In genomic region chr9:35282006-35282850, GRCm38 (mm10) we compare ENCODE assay signal across 8 mouse cellular contexts. TPM values are rescaled to one million over a fixed set of nuclear protein-coding genes. Genes with fewer than 3 reads are reported as not detected.
DNase-seq lines count a peak whose midpoint lies in the region; ATAC-seq and TF ChIP-seq lines count a peak whose summit lies in the region.

No protein-coding gene starts in this region.

- no peak; the same call in 1 of the 2 replicates for ATAC-seq in hindbrain, embryonic 12.5 days (ENCODE audit: low FRiP score)
- peak; percentile 47 for ATAC-seq in Patski
- peak; percentile 44; the same call in 1 of the 2 replicates for ATAC-seq in kidney, embryonic 14.5 days (ENCODE audit: low FRiP score, low TSS enrichment)
- ATAC-seq in lung, embryonic 16.5 days (ENCODE audit: low read depth), result peak; percentile 41; the same call in 1 of the 2 replicates

- POLR2A ChIA-PET in Patski (lab: Charles Lee), result interaction anchor here (0.6 kb wide), 2 partner anchors 27 to 134 kb away, joined by 3 to 4 read pairs; no protein-coding TSS in a partner anchor

- 22% methylated on average over 5 of the region's 5 CpGs for WGBS in hindbrain, embryonic 10.5 days
- WGBS in hindbrain, embryonic 12.5 days, result 19% methylated on average over 5 of the region's 5 CpGs
- 9% methylated on average over 5 of the region's 5 CpGs for WGBS in kidney, embryonic 14.5 days
- WGBS in lung, embryonic 16.5 days, result 7% methylated on average over 5 of the region's 5 CpGs

- TF ChIP-seq CTCF in Patski (IDR thresholded peaks at IDR 0.05), result peak; percentile 69

- H3K4me1 ChIP-seq in hindbrain, embryonic 10.5 days (replicated peaks), result peaks cover 30% of the 10 kb centered on the region
- H3K4me1 ChIP-seq in hindbrain, embryonic 12.5 days, result peaks cover 4% of the 10 kb centered on the region; the same call in 1 of the 2 replicates
- peaks cover 13% of the 10 kb centered on the region; the same call in 1 of the 2 replicates for H3K4me1 ChIP-seq in kidney, embryonic 14.5 days (ENCODE audit: control insufficient read depth, insufficient read depth, low read length)
- no peaks in the 10 kb centered on the region; the same call in 1 of the 2 replicates for H3K4me1 ChIP-seq in lung, embryonic 16.5 days (replicated peaks; ENCODE audit: control insufficient read depth, insufficient read depth, low read length)

- DNase-seq in hindbrain, embryonic 10.5 days (ENCODE audit: low spot score), result peak; percentile 47
- DNase-seq in Patski (ENCODE audit: low read depth, low spot score), result no peak
- peak; percentile 53 to 76 for DNase-seq in cerebellum, postnatal 36 days
- DNase-seq in gastrocnemius, postnatal 10 days, result peak; percentile 48
- DNase-seq in right cerebral cortex, adult 2 months (ENCODE audit: low spot score in 2 of 2), result peak; percentile 69 to 75

- no peak overlapping the region for H3K4me3 ChIP-seq in hindbrain, embryonic 10.5 days
- no peak overlapping the region for H3K4me3 ChIP-seq in hindbrain, embryonic 12.5 days
- no peak overlapping the region for H3K4me3 ChIP-seq in kidney, embryonic 14.5 days (ENCODE audit: low read length)
- no peak overlapping the region for H3K4me3 ChIP-seq in lung, embryonic 16.5 days (ENCODE audit: low read length)

- no peaks in the 10 kb centered on the region for H3K9me3 ChIP-seq in hindbrain, embryonic 10.5 days
- no peaks in the 10 kb centered on the region for H3K9me3 ChIP-seq in hindbrain, embryonic 12.5 days (replicated peaks)
- H3K9me3 ChIP-seq in kidney, embryonic 14.5 days (ENCODE audit: control insufficient read depth, low read length), result no peaks in the 10 kb centered on the region
- H3K9me3 ChIP-seq in lung, embryonic 16.5 days (ENCODE audit: control insufficient read depth, low read length), result no peaks in the 10 kb centered on the region

- H3K9ac ChIP-seq in hindbrain, embryonic 12.5 days, result no peak overlapping the region
- no peak overlapping the region for H3K9ac ChIP-seq in kidney, embryonic 14.5 days (ENCODE audit: low read depth, low read length)
- no peak overlapping the region for H3K9ac ChIP-seq in lung, embryonic 16.5 days (ENCODE audit: low read length)

- peak overlapping the region; percentile 50; the same call in 1 of the 2 replicates for H3K27ac ChIP-seq in hindbrain, embryonic 10.5 days
- H3K27ac ChIP-seq in hindbrain, embryonic 12.5 days, result no peak overlapping the region
- no peak overlapping the region for H3K27ac ChIP-seq in kidney, embryonic 14.5 days (ENCODE audit: low read depth, low read length)
- H3K27ac ChIP-seq in lung, embryonic 16.5 days (ENCODE audit: low read length), result no peak overlapping the region

- peaks cover 11% of the 10 kb centered on the region for H3K36me3 ChIP-seq in hindbrain, embryonic 10.5 days
- peaks cover 9% of the 10 kb centered on the region for H3K36me3 ChIP-seq in hindbrain, embryonic 12.5 days
- H3K36me3 ChIP-seq in kidney, embryonic 14.5 days (ENCODE audit: control insufficient read depth, insufficient read depth, low read length), result peaks cover 9% of the 10 kb centered on the region
- peaks cover 3% of the 10 kb centered on the region for H3K36me3 ChIP-seq in lung, embryonic 16.5 days (ENCODE audit: control insufficient read depth, insufficient read depth, low read length)

- CTCF ChIA-PET in Patski (lab: Charles Lee), result interaction anchor here (0.7 to 6.6 kb wide), 14 partner anchors 10 to 287 kb away, joined by 3 to 54 read pairs (median 5); partner anchors contain the start of genes Hyls1 and Pate2

- in situ Hi-C loops in Patski (cut with MboI; ENCODE audit: low pct_unique_long_range_greater_than_20kb), result loop anchor here (5.0 kb wide), 2 partner anchors 145 to 250 kb away; no protein-coding TSS in a partner anchor

- H3K27me3 ChIP-seq in hindbrain, embryonic 10.5 days (ENCODE audit: insufficient read depth, poor library complexity, severe bottlenecking), result peaks cover 47% of the 10 kb centered on the region
- H3K27me3 ChIP-seq in hindbrain, embryonic 12.5 days, result peaks cover 40% of the 10 kb centered on the region
- no peaks in the 10 kb centered on the region for H3K27me3 ChIP-seq in Patski
- H3K27me3 ChIP-seq in kidney, embryonic 14.5 days (ENCODE audit: control insufficient read depth, insufficient read depth, low read length), result no peaks in the 10 kb centered on the region
- H3K27me3 ChIP-seq in lung, embryonic 16.5 days (ENCODE audit: control insufficient read depth, insufficient read depth, low read depth, low read length), result no peaks in the 10 kb centered on the region

- no peak overlapping the region for H3K4me2 ChIP-seq in hindbrain, embryonic 12.5 days (replicated peaks)
- no peak overlapping the region for H3K4me2 ChIP-seq in kidney, embryonic 14.5 days (replicated peaks; ENCODE audit: low read depth, low read length)
- H3K4me2 ChIP-seq in lung, embryonic 16.5 days (ENCODE audit: low read depth, low read length), result no peak overlapping the region

RNA-seq across cellular contexts. Expression of gene Rpusd4, which starts 14.6 kb away (rescaled TPM):
- 27.5 and 30.8 TPM in 2 replicates for polyA plus RNA-seq in hindbrain, embryonic 10.5 days (2016; fragmentation: Nextera tagmentation; extraction: Ambion mirVana)
- 24.2 and 26.4 TPM in 2 replicates for polyA plus RNA-seq in hindbrain, embryonic 12.5 days (2016; fragmentation: Nextera tagmentation; extraction: Ambion mirVana)
- polyA plus RNA-seq in Patski (2021), result 25.6 TPM
- 1 to 10 TPM; 6.9 to 8.1 TPM for total RNA-seq in gastrocnemius, postnatal 10 days (2021)
- polyA plus RNA-seq in kidney, embryonic 14.5 days (2014; fragmentation: Nextera tagmentation; extraction: Ambion mirVana), result 31.4 and 33.7 TPM in 2 replicates
- 25.5 and 27.4 TPM in 2 replicates for polyA plus RNA-seq in lung, embryonic 16.5 days (2015; fragmentation: Nextera tagmentation; extraction: Ambion mirVana)

RNA-seq across cellular contexts. Expression of gene Fam118b, which starts 14.6 kb away (rescaled TPM):
- 66.6 and 71.0 TPM in 2 replicates for polyA plus RNA-seq in hindbrain, embryonic 10.5 days (2016; fragmentation: Nextera tagmentation; extraction: Ambion mirVana)
- 62.2 and 62.6 TPM in 2 replicates for polyA plus RNA-seq in hindbrain, embryonic 12.5 days (2016; fragmentation: Nextera tagmentation; extraction: Ambion mirVana)
- polyA plus RNA-seq in Patski (2021), result 30.5 TPM
- 10 to 100 TPM; 27.2 to 28.7 TPM for total RNA-seq in gastrocnemius, postnatal 10 days (2021)
- polyA plus RNA-seq in kidney, embryonic 14.5 days (2014; fragmentation: Nextera tagmentation; extraction: Ambion mirVana), result 38.5 and 38.8 TPM in 2 replicates
- 34.5 and 35.5 TPM in 2 replicates for polyA plus RNA-seq in lung, embryonic 16.5 days (2015; fragmentation: Nextera tagmentation; extraction: Ambion mirVana)
